Mouse (Mus musculus) spleen, adult 2 months (tissue): ENCODE measurements around the gene Upk2. TPM values are rescaled to one million over a fixed set of nuclear protein-coding genes. Genes with fewer than 3 reads are reported as not detected.
A peak's percentile ranks its signal among the peaks of the same experiment; 100 is the strongest.

Experiments
- DNase-seq, 2 experiments: peaks; one replicate each; pipeline versions ENCODE4 v3.0.0 to v3.0.0-alpha.2; 2012 to 2021; ENCODE audit warnings: low spot score in 2 of 2, low read depth in 1 of 2
- H3K27ac ChIP-seq: fragments of 200-500 bp; 2 replicates; pipeline ENCODE4 v1.5.1; 2012; ENCODE audit warnings: low read length, inconsistent platforms; ENCODE audit not compliant: insufficient read depth
- H3K27me3 ChIP-seq: fragments of 200-500 bp; 2 replicates; pipeline ENCODE4 v1.6.1; 2012; ENCODE audit warnings: mild to moderate bottlenecking, moderate library complexity, low read length, inconsistent platforms; ENCODE audit not compliant: control insufficient read depth, insufficient read depth
- H3K36me3 ChIP-seq: fragments of 200-500 bp; 2 replicates; pipeline ENCODE4 v1.6.1; 2012; ENCODE audit warnings: mild to moderate bottlenecking, low read length, inconsistent platforms; ENCODE audit not compliant: control insufficient read depth, insufficient read depth
- H3K4me1 ChIP-seq: fragments of 200-500 bp; 2 replicates; pipeline ENCODE4 v1.6.1; 2011; ENCODE audit warnings: inconsistent platforms; ENCODE audit not compliant: control insufficient read depth, insufficient read depth, insufficient read length
- H3K4me3 ChIP-seq: fragments of 200-500 bp; 2 replicates; pipeline ENCODE4 v1.5.1; 2011; ENCODE audit warnings: mild to moderate bottlenecking, inconsistent platforms; ENCODE audit not compliant: insufficient read depth, insufficient read length; ENCODE audit errors: extremely low read depth
- CTCF ChIP-seq: fragments of 200-500 bp; IDR thresholded peaks from 2 replicates; pipeline ENCODE4 v1.5.1; 2011; ENCODE audit warnings: mild to moderate bottlenecking, inconsistent platforms; ENCODE audit not compliant: insufficient read depth, insufficient read length, insufficient replicate concordance; ENCODE audit errors: extremely low read depth
- POLR2A ChIP-seq: fragments of 200-500 bp; IDR thresholded peaks from 2 replicates; pipeline ENCODE4 v1.6.1; 2011; ENCODE audit warnings: low read depth, low read length, inconsistent platforms
- WGBS: fragments of 180-500 bp; shearing (Covaris S2); methylation state at CpG from one replicate; pipeline ENCODE4 v1.1.7; 2018; 5-methylcytosine and 5-hydroxymethylcytosine counted together
- polyA plus RNA-seq: library from polyadenylated mRNA; depleted of rRNA; stranded (reverse); fragments of >200 nt; gene quantifications from 2 replicates; pipeline ENCODE4 v1.2.3, GENCODE M21; 2012

Gene Upk2
- polyA plus RNA-seq, 1 experiment, result not detected

GRCm38 (mm10) chr9:44478229-44478921 lies 23.6 kb upstream of the Upk2 start:
- TF ChIP-seq CTCF (no peak), POLR2A (no peak)
- H3K27ac ChIP-seq, result peak overlapping the region; percentile 24; the same call in 1 of the 2 replicates
- under 1% methylated on average over 24 of the region's 27 CpGs for WGBS
- no peaks in the 10 kb centered on the region for H3K36me3 ChIP-seq
- peaks cover 15% of the 10 kb centered on the region; the same call in 1 of the 2 replicates for H3K4me1 ChIP-seq
- DNase-seq, result no peak
- peak overlapping the region; percentile 62 for H3K4me3 ChIP-seq
- 0 out of 2 replicates have a peak, but pooled peaks cover 1% of the 10 kb centered on the region for H3K27me3 ChIP-seq

- Histone ChIP-seq H3K4me1 (peaks cover 15% of the 10 kb centered on the region; the same call in 1 of the 2 replicates), H3K27ac (0 out of 2 replicates have a peak overlapping the region, but pooled peaks have one; percentile 2), H3K36me3 (no peaks in the 10 kb centered on the region), H3K27me3 (0 out of 2 replicates have a peak, but pooled peaks cover 1% of the 10 kb centered on the region), H3K4me3 (peak overlapping the region; percentile 62; the same call in 1 of the 2 replicates)
- TF ChIP-seq CTCF (peak; percentile 12; the same call in 1 of the 2 replicates), POLR2A (no peak)
- peak in 1 of 2 experiments; percentile 75 for DNase-seq
- WGBS, result 10% methylated on average over 24 of the region's 24 CpGs
These were observed 22.8 kb upstream of the Upk2 start for GRCm38 (mm10) chr9:44477339-44478228.

- H3K4me3 ChIP-seq, result no peak overlapping the region
- TF ChIP-seq CTCF (no peak), POLR2A (no peak)
- 88% methylated on average over 3 of the region's 3 CpGs for WGBS
- DNase-seq, result no peak
- H3K27ac ChIP-seq, result no peak overlapping the region
- H3K4me1 ChIP-seq, result peaks cover 11% of the 10 kb centered on the region; the same call in 1 of the 2 replicates
- H3K27me3 ChIP-seq, result 0 out of 2 replicates have a peak, but pooled peaks cover 2% of the 10 kb centered on the region
- no peaks in the 10 kb centered on the region for H3K36me3 ChIP-seq
These were observed 21.2 kb upstream of the Upk2 start for GRCm38 (mm10) chr9:44475936-44476335.

GRCm38 (mm10) chr9:44474327-44474726 lies 19.6 kb upstream of the Upk2 start:
- Histone ChIP-seq H3K36me3 (no peaks in the 10 kb centered on the region), H3K27ac (no peak overlapping the region), H3K27me3 (peaks cover 5% of the 10 kb centered on the region; the same call in 1 of the 2 replicates), H3K4me3 (no peak overlapping the region), H3K4me1 (peaks cover 8% of the 10 kb centered on the region; the same call in 1 of the 2 replicates)
- DNase-seq, result no peak
- TF ChIP-seq POLR2A (no peak), CTCF (no peak)
- 71% methylated on average over 1 of the region's 1 CpGs for WGBS

GRCm38 (mm10) chr9:44473184-44473583 lies 18.4 kb upstream of the Upk2 start:
- H3K36me3 ChIP-seq, result no peaks in the 10 kb centered on the region
- 66% methylated on average over 3 of the region's 3 CpGs for WGBS
- H3K27me3 ChIP-seq, result peaks cover 3% of the 10 kb centered on the region; the same call in 1 of the 2 replicates
- TF ChIP-seq POLR2A, result no peak
- no peak for TF ChIP-seq CTCF
- no peak overlapping the region for H3K4me3 ChIP-seq
- H3K4me1 ChIP-seq, result peaks cover 3% of the 10 kb centered on the region; the same call in 1 of the 2 replicates
- no peak overlapping the region for H3K27ac ChIP-seq
- DNase-seq, result no peak

- no peak for TF ChIP-seq POLR2A
- no peak for TF ChIP-seq CTCF
- Histone ChIP-seq H3K36me3 (no peaks in the 10 kb centered on the region), H3K27me3 (peaks cover 3% of the 10 kb centered on the region; the same call in 1 of the 2 replicates), H3K4me3 (no peak overlapping the region), H3K27ac (no peak overlapping the region), H3K4me1 (no peaks in the 10 kb centered on the region)
- WGBS, result 59% methylated on average over 2 of the region's 2 CpGs
- no peak for DNase-seq
These were observed 14.0 kb upstream of the Upk2 start for GRCm38 (mm10) chr9:44468800-44469199.
